Comparison of ENCODE assay signal across 30 mouse cellular contexts in the genomic region with DNA sequence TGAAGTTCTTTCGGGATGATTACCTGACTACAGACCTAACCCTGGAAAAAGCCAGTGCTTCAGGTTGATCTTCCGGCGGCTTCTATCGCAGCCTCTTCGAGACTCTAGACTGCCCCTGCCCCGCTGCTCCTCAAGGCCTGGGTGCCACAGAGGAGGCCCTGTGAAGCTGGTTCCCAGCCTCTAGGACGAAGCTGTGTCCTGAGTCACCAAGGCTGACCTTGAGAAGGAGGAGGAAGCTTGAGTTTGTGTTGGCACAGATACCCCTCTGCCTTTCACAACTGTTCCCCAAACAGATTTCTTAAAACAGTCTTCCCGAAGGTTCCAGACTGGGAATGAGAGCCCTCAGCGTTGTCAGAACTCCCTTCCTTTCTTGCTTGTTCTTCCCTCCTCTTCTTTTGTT.
DNase-seq lines count a peak whose midpoint lies in the region; ATAC-seq and TF ChIP-seq lines count a peak whose summit lies in the region.
"Had no signal": no experiment of that assay in that cellular context is flagged by ENCODE, and none has a peak within 500 bp of the region (broad histone marks: within the 10 kb centered on the region; RNA-seq: fewer than 3 reads in every experiment).

No protein-coding gene starts in this region.

- no peaks in the 10 kb centered on the region for H3K9me3 ChIP-seq in heart, postnatal 0 days (replicated peaks; ENCODE audit: control insufficient read depth, low read length)
- H3K9me3 ChIP-seq: embryonic facial prominence, embryonic 10.5 days; embryonic facial prominence, embryonic 15.5 days; forebrain, embryonic 13.5 days; hindbrain, embryonic 12.5 days had no signal

- intact Hi-C loops in heart, postnatal 10 days (cut with DNase I): no loop called here

- peak; percentile 33; the same call in 1 of the 2 replicates for ATAC-seq in heart, postnatal 0 days (ENCODE audit: insufficient read depth, low read depth)
- no peak for ATAC-seq in inflammation-experienced regulatory T-cells, adult 6 months
- ATAC-seq: forebrain, embryonic 13.5 days; hindbrain, postnatal 0 days had no signal

- no peaks in the 10 kb centered on the region for H3K36me3 ChIP-seq in heart, postnatal 0 days (replicated peaks; ENCODE audit: control insufficient read depth, insufficient read depth, low read length)
- H3K36me3 ChIP-seq: embryonic facial prominence, embryonic 10.5 days; embryonic facial prominence, embryonic 15.5 days; hindbrain, embryonic 12.5 days had no signal

- no peak overlapping the region for H3K4me2 ChIP-seq in heart, postnatal 0 days (ENCODE audit: low read depth, low read length)
- H3K4me2 ChIP-seq: embryonic facial prominence, embryonic 15.5 days; forebrain, embryonic 13.5 days; hindbrain, embryonic 12.5 days had no signal

- peak; percentile 15 for DNase-seq in heart, postnatal 0 days (ENCODE audit: low spot score)
- DNase-seq in heart, postnatal 10 days: no peak
- peak; percentile 43 for DNase-seq in 3134 (ENCODE audit: extremely low read depth, insufficient read length, low spot score)
- DNase-seq in adipocyte (ENCODE audit: low spot score): peak; percentile 21
- peak; percentile 82 for DNase-seq in adrenal gland, postnatal 14 days
- DNase-seq in layer of hippocampus, adult 9-11 months: no peak
- no peak for DNase-seq in kidney, adult 8-10 months
- DNase-seq: cerebellum, adult 8-10 months; cerebellum, postnatal 25 days; gastrocnemius, postnatal 14 days; heart, postnatal 36 days; kidney, adult 11 months; kidney, postnatal 36 days; left cerebral cortex, postnatal 4 days; liver; lung, adult 2 months; lung, postnatal 14 days; midbrain, embryonic 14.5 days; right cerebral cortex, postnatal 4 days; thymus, adult 18-20 months; thymus, postnatal 4 days had no signal

- 80% methylated on average over 9 of the region's 9 CpGs for WGBS in heart, postnatal 0 days

- H3K9ac ChIP-seq in heart, postnatal 0 days (replicated peaks; ENCODE audit: low read depth, low read length): no peak overlapping the region
- H3K9ac ChIP-seq: embryonic facial prominence, embryonic 15.5 days; forebrain, embryonic 13.5 days; hindbrain, embryonic 12.5 days; liver, embryonic 14.5 days had no signal

- TF ChIP-seq EP300 in heart, postnatal 0 days (IDR thresholded peaks at IDR 0.05; ENCODE audit: low read depth): no peak

- H3K4me3 ChIP-seq in heart, postnatal 0 days (ENCODE audit: low read depth, low read length): no peak overlapping the region
- H3K4me3 ChIP-seq: embryonic facial prominence, embryonic 10.5 days; embryonic facial prominence, embryonic 15.5 days; forebrain, embryonic 13.5 days; hindbrain, embryonic 12.5 days; layer of hippocampus, adult 2 months had no signal

- no peaks in the 10 kb centered on the region for H3K4me1 ChIP-seq in heart, postnatal 0 days (ENCODE audit: control insufficient read depth, insufficient read depth)
- H3K4me1 ChIP-seq: embryonic facial prominence, embryonic 10.5 days; embryonic facial prominence, embryonic 15.5 days; forebrain, embryonic 13.5 days; hindbrain, embryonic 12.5 days had no signal

- H3K27ac ChIP-seq in heart, postnatal 0 days (ENCODE audit: low read depth): no peak overlapping the region
- H3K27ac ChIP-seq: embryonic facial prominence, embryonic 10.5 days; embryonic facial prominence, embryonic 15.5 days; forebrain, embryonic 13.5 days; hindbrain, embryonic 12.5 days; hindbrain, postnatal 0 days; layer of hippocampus, adult 2 months; liver, embryonic 14.5 days; stomach, postnatal 0 days had no signal

- TF ChIP-seq CTCF in heart, postnatal 0 days (IDR thresholded peaks at IDR 0.05; ENCODE audit: low read depth): no peak

- no peaks in the 10 kb centered on the region for H3K27me3 ChIP-seq in heart, postnatal 0 days (ENCODE audit: control insufficient read depth, insufficient read depth, low read length)
- H3K27me3 ChIP-seq: embryonic facial prominence, embryonic 15.5 days; forebrain, embryonic 13.5 days; hindbrain, embryonic 12.5 days had no signal

Comparison
In these comparisons a context has a peak if more than half of its experiments do, and no peak if none do; other contexts are left out.
1. DNase-seq: peak in heart, postnatal 0 days (single experiment), 3134 (single experiment), adipocyte (single experiment) and adrenal gland, postnatal 14 days (single experiment); none in heart, postnatal 10 days (0 of 2), layer of hippocampus, adult 9-11 months (single experiment) and kidney, adult 8-10 months (0 of 2).